Mouse (Mus musculus): ENCODE data around the gene Tmem214.

The Tmem214 gene

GRCm38 (mm10) chr5:30867712-30868111, at the start of gene Tmem214:
TSS of gene Tmem214 (plus strand) at chr5:30868012.
- DNase-seq (ENCODE audit: low spot score in 2 of 2), result no peak

GRCm38 (mm10) chr5:30818758-30819309, 49.0 kb upstream of the Tmem214 start:
- DNase-seq (ENCODE audit: low spot score in 2 of 2), result no peak

GRCm38 (mm10) chr5:30822689-30823088, 45.1 kb upstream of the Tmem214 start:
- no peak for DNase-seq (ENCODE audit: low spot score in 2 of 2)

- no peak for DNase-seq (ENCODE audit: low spot score in 2 of 2)
These were observed 44.7 kb upstream of the Tmem214 start for GRCm38 (mm10) chr5:30823091-30823490.

GRCm38 (mm10) chr5:30824124-30824988, 43.5 kb upstream of the Tmem214 start:
- no peak for DNase-seq (ENCODE audit: low spot score in 2 of 2)

GRCm38 (mm10) chr5:30825166-30825565, 42.6 kb upstream of the Tmem214 start:
- no peak for DNase-seq (ENCODE audit: low spot score in 2 of 2)

GRCm38 (mm10) chr5:30825821-30826220, 42.0 kb upstream of the Tmem214 start:
- DNase-seq (ENCODE audit: low spot score in 2 of 2), result no peak

- DNase-seq (ENCODE audit: low spot score in 2 of 2), result no peak
These were observed 34.4 kb upstream of the Tmem214 start for GRCm38 (mm10) chr5:30833416-30833815.

- no peak for DNase-seq (ENCODE audit: low spot score in 2 of 2)
These were observed 28.1 kb upstream of the Tmem214 start for GRCm38 (mm10) chr5:30839731-30840130.

GRCm38 (mm10) chr5:30841896-30842295, 25.9 kb upstream of the Tmem214 start:
- DNase-seq (ENCODE audit: low spot score in 2 of 2), result no peak

- no peak for DNase-seq (ENCODE audit: low spot score in 2 of 2)
These were observed 17.8 kb upstream of the Tmem214 start for GRCm38 (mm10) chr5:30849891-30850555.

GRCm38 (mm10) chr5:30850556-30850925, 17.3 kb upstream of the Tmem214 start:
- DNase-seq (ENCODE audit: low spot score in 2 of 2), result no peak

GRCm38 (mm10) chr5:30853522-30853921, 14.3 kb upstream of the Tmem214 start:
- no peak for DNase-seq (ENCODE audit: low spot score in 2 of 2)

GRCm38 (mm10) chr5:30855674-30856073, 12.1 kb upstream of the Tmem214 start:
- DNase-seq (ENCODE audit: low spot score in 2 of 2), result no peak

- DNase-seq (ENCODE audit: low spot score in 2 of 2), result no peak
These were observed 11.7 kb upstream of the Tmem214 start for GRCm38 (mm10) chr5:30856124-30856523.

- DNase-seq (ENCODE audit: low spot score in 2 of 2), result peak in 1 of 2 experiments; percentile 51
These were observed 4.0 kb upstream of the Tmem214 start for GRCm38 (mm10) chr5:30863852-30864251.

- no peak for DNase-seq (ENCODE audit: low spot score in 2 of 2)
These were observed 3.5 kb upstream of the Tmem214 start for GRCm38 (mm10) chr5:30864322-30864721.

GRCm38 (mm10) chr5:30866871-30867270, 941 bp upstream of the Tmem214 start:
- DNase-seq (ENCODE audit: low spot score in 2 of 2), result peak in 1 of 2 experiments; percentile 48

GRCm38 (mm10) chr5:30868981-30869380, 1.2 kb downstream of the Tmem214 start:
- no peak for DNase-seq (ENCODE audit: low spot score in 2 of 2)

- DNase-seq (ENCODE audit: low spot score in 2 of 2), result peak; percentile 92 to 97
These were observed 1.8 kb downstream of the Tmem214 start for GRCm38 (mm10) chr5:30869405-30870130.

GRCm38 (mm10) chr5:30870131-30870406, 2.3 kb downstream of the Tmem214 start:
- no peak for DNase-seq (ENCODE audit: low spot score in 2 of 2)

- no peak for DNase-seq (ENCODE audit: low spot score in 2 of 2)
These were observed 4.8 kb downstream of the Tmem214 start for GRCm38 (mm10) chr5:30872574-30872973.
